Mouse (Mus musculus): Measurements from ENCODE around the gene Psmd14. TPM values are rescaled to one million over a fixed set of nuclear protein-coding genes. Genes with fewer than 3 reads are reported as not detected.
A peak's percentile ranks its signal among the peaks of the same experiment; 100 is the strongest.

Gene Psmd14
- polyA plus RNA-seq, 1 experiment from 2014 or later, result 183 TPM

DNA sequence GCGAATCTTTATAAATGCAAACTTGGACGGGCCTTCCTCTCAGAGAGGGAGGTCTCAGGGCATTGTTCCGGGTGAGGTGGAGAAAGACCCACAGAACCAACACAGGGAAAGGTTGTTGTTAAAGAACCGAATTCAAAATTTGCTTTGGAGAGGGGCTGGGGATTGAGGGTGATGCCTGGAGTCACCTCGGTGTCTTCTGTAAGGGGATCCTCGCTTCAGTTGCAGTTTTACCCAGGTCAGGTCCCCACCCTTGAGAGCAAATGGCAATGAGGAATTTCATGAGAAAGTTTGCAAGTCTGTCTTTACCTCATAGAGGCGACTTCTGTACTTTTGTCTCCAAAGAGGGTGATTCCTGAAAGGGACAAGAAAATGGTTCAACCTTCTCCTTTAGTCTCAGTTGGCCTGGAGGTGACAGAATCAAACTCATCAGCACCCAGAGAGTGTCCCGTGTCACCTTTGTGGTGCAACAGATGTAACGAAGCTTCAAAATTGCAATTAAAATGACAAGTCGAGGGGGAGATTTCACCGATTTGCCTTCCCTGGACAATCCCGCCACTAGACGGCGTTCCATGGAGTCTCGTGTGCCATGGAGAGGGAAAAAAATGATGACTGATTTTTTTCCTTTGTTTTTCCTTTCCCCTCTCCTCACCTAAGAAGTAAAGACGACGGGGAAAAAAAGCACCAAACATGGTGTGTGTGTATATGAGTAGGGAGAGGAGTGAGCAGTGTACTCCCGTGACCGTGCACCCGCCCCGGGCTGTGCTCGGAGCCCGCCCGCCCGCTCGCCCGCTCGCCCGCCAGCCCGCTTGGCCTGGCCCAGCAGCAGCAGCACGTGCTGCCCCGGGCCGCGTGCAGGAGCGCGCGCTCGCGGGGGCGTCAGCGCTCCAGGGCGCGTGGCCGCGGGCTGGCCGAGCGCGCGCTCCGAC, 103.3 kb downstream of the Psmd14 start:
- Histone ChIP-seq H3K4me3 (ENCODE audit: low read length) (peak overlapping the region; percentile 52), H3K4me1 (ENCODE audit: control insufficient read depth, insufficient read depth, low read depth, low read length) (peaks cover 14% of the 10 kb centered on the region), H3K27ac (ENCODE audit: low read depth, low read length) (peak overlapping the region; percentile 83; the same call in 1 of the 2 replicates), H3K4me2 (ENCODE audit: low read length) (peak overlapping the region; percentile 95), H3K9ac (ENCODE audit: low read depth, low read length) (peak overlapping the region; percentile 74), H3K36me3 (ENCODE audit: control insufficient read depth, insufficient read depth, low read length) (no peaks in the 10 kb centered on the region), H3K9me3 (ENCODE audit: control insufficient read depth, low read length) (no peaks in the 10 kb centered on the region), H3K27me3 (replicated peaks; ENCODE audit: control insufficient read depth, insufficient read depth, low read length) (peaks cover 27% of the 10 kb centered on the region)
- WGBS, result 2% methylated on average over 49 of the region's 50 CpGs
- ATAC-seq, result peak; percentile 87

DNA sequence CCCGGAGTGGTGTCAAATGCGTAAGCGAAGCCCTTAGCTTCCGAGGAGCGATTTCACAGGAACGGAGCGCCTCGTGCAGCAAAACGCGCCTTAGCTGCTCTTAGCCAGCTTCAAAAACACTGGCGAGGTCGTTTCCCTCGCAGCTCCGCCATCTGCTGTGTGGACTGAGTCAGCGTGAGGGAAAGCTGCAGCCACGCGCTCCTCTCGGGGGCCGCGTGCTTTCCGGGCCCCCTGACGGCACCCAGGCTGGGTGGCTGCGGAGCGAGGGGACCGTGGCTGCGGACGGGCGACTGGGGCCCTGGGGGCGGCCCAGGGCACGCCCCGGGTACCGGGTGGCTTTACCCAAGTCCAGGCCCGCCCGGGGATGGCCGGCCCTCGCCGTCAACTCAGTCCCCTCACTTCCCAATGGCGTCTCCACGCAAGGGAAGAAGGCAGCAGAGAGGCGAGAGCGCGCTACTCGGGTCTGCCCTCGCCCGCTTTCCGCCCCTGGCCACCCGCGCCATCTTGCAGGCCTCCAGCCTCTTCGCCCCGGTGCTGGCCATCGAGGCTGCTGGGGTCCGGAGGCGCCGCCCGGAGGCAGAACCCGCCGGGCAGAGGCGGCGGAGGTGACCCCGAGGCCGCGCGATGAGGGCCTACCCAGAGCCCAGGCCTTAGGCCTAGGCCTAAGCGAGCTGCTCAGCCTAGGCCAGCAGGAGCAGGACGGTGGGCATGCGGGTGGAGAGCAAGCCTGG, 104.3 kb downstream of the Psmd14 start:
- peak overlapping the region; percentile 74 for H3K9ac ChIP-seq (ENCODE audit: low read depth, low read length)
- H3K4me3 ChIP-seq (ENCODE audit: low read length), result peak overlapping the region; percentile 52
- H3K27me3 ChIP-seq (replicated peaks; ENCODE audit: control insufficient read depth, insufficient read depth, low read length), result peaks cover 18% of the 10 kb centered on the region
- H3K4me1 ChIP-seq (ENCODE audit: control insufficient read depth, insufficient read depth, low read depth, low read length), result peaks cover 14% of the 10 kb centered on the region
- H3K4me2 ChIP-seq (ENCODE audit: low read length), result peak overlapping the region; percentile 95
- 5% methylated on average over 66 of the region's 66 CpGs for WGBS
- no peaks in the 10 kb centered on the region for H3K9me3 ChIP-seq (ENCODE audit: control insufficient read depth, low read length)
- ATAC-seq, result peak; percentile 76
- peak overlapping the region; percentile 83 for H3K27ac ChIP-seq (ENCODE audit: low read depth, low read length)
- H3K36me3 ChIP-seq (ENCODE audit: control insufficient read depth, insufficient read depth, low read length), result no peaks in the 10 kb centered on the region

DNA sequence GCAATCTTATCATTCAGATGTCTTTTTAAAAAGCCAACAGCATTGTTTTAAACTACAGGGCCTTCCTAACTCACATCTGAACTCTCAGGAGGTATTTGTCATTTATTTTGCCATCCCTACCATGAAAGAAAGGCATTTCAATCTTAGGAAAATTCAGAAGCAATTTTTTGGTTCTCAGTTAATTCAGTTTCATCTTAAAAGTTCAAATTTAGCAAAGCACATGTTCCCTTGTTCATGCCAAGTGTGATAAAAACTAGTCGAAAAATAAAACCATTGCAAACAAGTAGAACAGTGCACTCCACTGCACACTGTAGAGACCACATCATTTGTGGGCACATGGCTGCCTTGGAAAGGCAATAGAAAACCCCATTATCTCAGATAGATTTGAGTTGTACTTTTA, 106.7 kb downstream of the Psmd14 start:
- no peak overlapping the region for H3K9ac ChIP-seq (ENCODE audit: low read depth, low read length)
- 93% methylated on average over 1 of the region's 1 CpGs for WGBS
- no peak for ATAC-seq
- peaks cover 5% of the 10 kb centered on the region for H3K4me1 ChIP-seq (ENCODE audit: control insufficient read depth, insufficient read depth, low read depth, low read length)
- no peak overlapping the region for H3K27ac ChIP-seq (ENCODE audit: low read depth, low read length)
- H3K27me3 ChIP-seq (replicated peaks; ENCODE audit: control insufficient read depth, insufficient read depth, low read length), result peaks cover 10% of the 10 kb centered on the region
- no peaks in the 10 kb centered on the region for H3K36me3 ChIP-seq (ENCODE audit: control insufficient read depth, insufficient read depth, low read length)
- H3K4me2 ChIP-seq (ENCODE audit: low read length), result no peak overlapping the region
- no peaks in the 10 kb centered on the region for H3K9me3 ChIP-seq (ENCODE audit: control insufficient read depth, low read length)
- H3K4me3 ChIP-seq (ENCODE audit: low read length), result no peak overlapping the region

GRCm38 (mm10) chr2:61820203-61820602, 108.7 kb downstream of the Psmd14 start:
- Histone ChIP-seq H3K4me3 (ENCODE audit: low read length) (no peak overlapping the region), H3K36me3 (ENCODE audit: control insufficient read depth, insufficient read depth, low read length) (no peaks in the 10 kb centered on the region), H3K9me3 (ENCODE audit: control insufficient read depth, low read length) (no peaks in the 10 kb centered on the region), H3K4me1 (ENCODE audit: control insufficient read depth, insufficient read depth, low read depth, low read length) (peaks cover 5% of the 10 kb centered on the region), H3K27me3 (replicated peaks; ENCODE audit: control insufficient read depth, insufficient read depth, low read length) (no peaks in the 10 kb centered on the region), H3K27ac (ENCODE audit: low read depth, low read length) (no peak overlapping the region), H3K4me2 (ENCODE audit: low read length) (no peak overlapping the region), H3K9ac (ENCODE audit: low read depth, low read length) (no peak overlapping the region)
- ATAC-seq, result no peak
- WGBS, result 84% methylated on average over 4 of the region's 4 CpGs

DNA sequence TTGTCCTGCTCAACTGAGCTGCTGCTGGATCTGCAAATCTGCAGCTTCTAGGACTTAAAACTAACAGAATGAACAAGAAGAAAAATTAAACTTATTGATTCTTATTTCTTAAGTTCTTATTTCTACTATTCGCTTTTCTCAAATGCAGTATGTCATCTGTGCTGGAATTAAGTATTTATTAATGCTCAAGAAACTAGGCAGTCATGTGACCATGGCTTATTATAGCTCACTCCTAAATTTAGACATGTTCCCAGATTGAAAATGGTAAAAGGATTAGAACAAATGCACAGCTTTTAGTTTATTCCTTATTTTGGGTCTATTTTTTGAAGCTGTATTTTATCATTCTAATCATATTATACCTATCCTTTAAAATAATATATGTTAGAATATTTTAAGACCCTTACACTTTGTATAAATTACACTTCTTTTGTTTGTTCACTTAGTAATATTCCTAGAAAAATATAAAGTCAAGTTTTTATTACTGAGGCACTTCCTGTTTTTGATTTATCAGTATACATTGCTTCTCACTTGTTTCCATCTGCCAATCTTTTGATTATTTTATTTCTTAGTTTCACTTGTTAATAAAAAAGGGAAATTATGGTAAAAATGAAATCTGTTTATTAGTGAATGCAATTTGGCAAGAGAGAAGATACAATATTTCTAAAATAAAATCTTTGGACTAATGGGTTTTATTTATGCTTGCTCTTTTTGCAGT, 112.1 kb downstream of the Psmd14 start:
- 87% methylated on average over 1 of the region's 1 CpGs for WGBS
- Histone ChIP-seq H3K4me2 (ENCODE audit: low read length) (no peak overlapping the region), H3K27me3 (replicated peaks; ENCODE audit: control insufficient read depth, insufficient read depth, low read length) (no peaks in the 10 kb centered on the region), H3K9ac (ENCODE audit: low read depth, low read length) (no peak overlapping the region), H3K4me1 (ENCODE audit: control insufficient read depth, insufficient read depth, low read depth, low read length) (no peaks in the 10 kb centered on the region), H3K9me3 (ENCODE audit: control insufficient read depth, low read length) (no peaks in the 10 kb centered on the region), H3K27ac (ENCODE audit: low read depth, low read length) (no peak overlapping the region), H3K4me3 (ENCODE audit: low read length) (no peak overlapping the region), H3K36me3 (ENCODE audit: control insufficient read depth, insufficient read depth, low read length) (no peaks in the 10 kb centered on the region)
- no peak for ATAC-seq

GRCm38 (mm10) chr2:61837243-61837806, 125.8 kb downstream of the Psmd14 start:
- Histone ChIP-seq H3K4me3 (ENCODE audit: low read length) (no peak overlapping the region), H3K27ac (ENCODE audit: low read depth, low read length) (no peak overlapping the region), H3K36me3 (ENCODE audit: control insufficient read depth, insufficient read depth, low read length) (no peaks in the 10 kb centered on the region), H3K9me3 (ENCODE audit: control insufficient read depth, low read length) (no peaks in the 10 kb centered on the region), H3K4me2 (ENCODE audit: low read length) (no peak overlapping the region), H3K9ac (ENCODE audit: low read depth, low read length) (no peak overlapping the region), H3K27me3 (replicated peaks; ENCODE audit: control insufficient read depth, insufficient read depth, low read length) (no peaks in the 10 kb centered on the region), H3K4me1 (ENCODE audit: control insufficient read depth, insufficient read depth, low read depth, low read length) (no peaks in the 10 kb centered on the region)
- WGBS, result 80% methylated on average over 2 of the region's 2 CpGs
- no peak for ATAC-seq

Small RNA genes lying within 50 kb of the gene (microRNA-seq; reads per million reads assigned to microRNA genes)
- not detected for gene Gm22403

Other genes starting within 250 kb of the Psmd14 start
- 28.0 and 29.0 TPM in 2 replicates for gene Tank, start 133.1 kb upstream of the Psmd14 start, polyA plus RNA-seq (2015; fragmentation: Nextera tagmentation; extraction: Ambion mirVana)
- gene Tbr1, start 91.2 kb downstream of the Psmd14 start, polyA plus RNA-seq (2015; fragmentation: Nextera tagmentation; extraction: Ambion mirVana), result 0.45 and 1.4 TPM in 2 replicates